Mouse (Mus musculus) C2C12 (cell line): ENCODE results near the gene Wdr24.

Source experiments
- CEBPB ChIP-seq: IDR thresholded peaks from one replicate; pipeline ENCODE4 v1.6.1; 2011; ENCODE audit warnings: low read depth, mild to moderate bottlenecking, control low read depth, moderate library complexity
- CTCF ChIP-seq: IDR thresholded peaks from one replicate; pipeline ENCODE4 v1.5.1; 2011; ENCODE audit not compliant: control insufficient read depth, insufficient read depth, insufficient read length
- MAX ChIP-seq: IDR thresholded peaks from one replicate; pipeline ENCODE4 v1.6.1; 2011; ENCODE audit warnings: mild to moderate bottlenecking, control low read depth

- TF ChIP-seq CTCF (no peak), MAX (no peak), CEBPB (no peak)
These were observed 19.7 kb downstream of the Wdr24 start for GRCm38 (mm10) chr17:25843122-25843521.
